Mouse (Mus musculus) kidney, embryonic 16.5 days (tissue): ENCODE measurements around the gene Hsd17b6. TPM values are rescaled to one million over a fixed set of nuclear protein-coding genes. Genes with fewer than 3 reads are reported as not detected.

Experiments used
- ATAC-seq: fragments of 200-750 bp; cut with Nextera tagmentation; 2 replicates; pipeline ENCODE4 v1.8.0; 2017; ENCODE audit warnings: moderate TSS enrichment; ENCODE audit not compliant: low FRiP score, low TSS enrichment
- H3K27ac ChIP-seq: fragments of 300-500 bp; sonication (generic); 2 replicates; pipeline ENCODE4 v1.5.1; 2014; ENCODE audit warnings: low read length
- H3K27me3 ChIP-seq: fragments of 300-500 bp; sonication (generic); 2 replicates; pipeline ENCODE4 v1.6.1; 2014; ENCODE audit warnings: low read length, control low read depth, mixed read lengths; ENCODE audit not compliant: insufficient read depth
- H3K36me3 ChIP-seq: fragments of 300-500 bp; sonication (generic); 2 replicates; pipeline ENCODE4 v1.6.1; 2014; ENCODE audit warnings: low read length, control low read depth, mixed read lengths; ENCODE audit not compliant: insufficient read depth
- H3K4me1 ChIP-seq: fragments of 300-500 bp; sonication (generic); 2 replicates; pipeline ENCODE4 v1.6.1; 2014; ENCODE audit warnings: low read length, control low read depth, mixed read lengths; ENCODE audit not compliant: insufficient read depth
- H3K4me2 ChIP-seq: fragments of 300-500 bp; sonication (generic); replicated peaks from 2 replicates; pipeline ENCODE4 v1.6.1; 2014; ENCODE audit warnings: low read depth, low read length
- H3K4me3 ChIP-seq: fragments of 300-500 bp; sonication (generic); 2 replicates; pipeline ENCODE4 v1.5.1; 2014; ENCODE audit warnings: mild to moderate bottlenecking, low read length
- H3K9ac ChIP-seq: fragments of 300-500 bp; sonication (generic); replicated peaks from 2 replicates; pipeline ENCODE4 v1.6.1; 2014; ENCODE audit warnings: low read length
- H3K9me3 ChIP-seq: fragments of 300-500 bp; sonication (generic); 2 replicates; pipeline ENCODE4 v1.6.1; 2016; ENCODE audit warnings: low read length, control low read depth
- WGBS: fragments of 180-500 bp; shearing (Covaris S2); extraction: QIAGEN DNeasy Blood & Tissue Kit; methylation state at CpG from one replicate; pipeline ENCODE4 v1.1.7; 2014; 5-methylcytosine and 5-hydroxymethylcytosine counted together
- polyA plus RNA-seq: library from polyadenylated mRNA; unstranded; fragments of >200 nt; fragmentation: Nextera tagmentation; extraction: Ambion mirVana; gene quantifications from 2 replicates; pipeline ENCODE4 v1.2.1, GENCODE M21; 2015

Gene Hsd17b6
- polyA plus RNA-seq, 1 experiment from 2014 or later: not detected

- peak; percentile 97 for ATAC-seq
- 3% methylated on average over 31 of the region's 31 CpGs for WGBS
- H3K4me3 ChIP-seq: peak within 1 kb of the TSS; percentile 67
- H3K9me3 ChIP-seq: no peaks in the 10 kb centered on the region
- peaks cover 20% of the 10 kb centered on the region for H3K36me3 ChIP-seq
- peak within 1 kb of the TSS; percentile 58 for H3K4me2 ChIP-seq
- H3K9ac ChIP-seq: peak within 1 kb of the TSS; percentile 74
- peak within 1 kb of the TSS; percentile 57 for H3K27ac ChIP-seq
- no peaks in the 10 kb centered on the region for H3K27me3 ChIP-seq
- peaks cover 5% of the 10 kb centered on the region; the same call in 1 of the 2 replicates for H3K4me1 ChIP-seq
Measured at GRCm38 (mm10) chr10:128015068-128015934, 7.9 kb upstream of the Hsd17b6 start, which contains the start of gene Prim1. Prim1 (plus strand) TSS chr10:128015168.

DNA sequence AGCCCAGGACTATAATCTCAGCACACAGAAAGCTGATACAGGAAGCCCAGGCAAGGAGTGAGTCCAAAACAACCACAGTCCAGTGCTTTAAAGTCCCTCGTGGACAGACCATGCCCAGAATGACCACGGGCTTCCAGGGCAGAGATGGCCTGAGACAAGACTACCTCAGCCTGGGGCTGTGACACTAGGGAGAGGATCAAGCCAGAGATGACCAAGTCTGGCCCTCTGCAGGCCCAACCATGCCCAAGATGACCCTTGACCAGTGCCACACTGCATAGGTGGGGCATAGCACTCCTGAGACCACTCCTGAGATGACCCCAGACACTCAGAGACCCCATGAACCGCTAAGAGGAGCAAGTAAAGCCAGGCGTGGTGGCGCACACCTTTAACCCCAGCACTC lies 2.3 kb upstream of the Hsd17b6 start:
- H3K36me3 ChIP-seq: no peaks in the 10 kb centered on the region
- H3K4me1 ChIP-seq: no peaks in the 10 kb centered on the region
- H3K9ac ChIP-seq: no peak overlapping the region
- H3K4me3 ChIP-seq: no peak overlapping the region
- no peaks in the 10 kb centered on the region for H3K27me3 ChIP-seq
- H3K27ac ChIP-seq: no peak overlapping the region
- WGBS: 74% methylated on average over 5 of the region's 5 CpGs
- H3K9me3 ChIP-seq: no peaks in the 10 kb centered on the region
- H3K4me2 ChIP-seq: no peak overlapping the region
- no peak for ATAC-seq

GRCm38 (mm10) chr10:128008207-128008889 lies 937 bp upstream of the Hsd17b6 start:
- 9% methylated on average over 4 of the region's 4 CpGs for WGBS
- H3K36me3 ChIP-seq: no peaks in the 10 kb centered on the region
- H3K9ac ChIP-seq: no peak overlapping the region
- ATAC-seq: peak; percentile 89
- no peak overlapping the region for H3K27ac ChIP-seq
- no peaks in the 10 kb centered on the region for H3K9me3 ChIP-seq
- no peak overlapping the region for H3K4me2 ChIP-seq
- H3K4me3 ChIP-seq: no peak overlapping the region
- H3K27me3 ChIP-seq: no peaks in the 10 kb centered on the region
- no peaks in the 10 kb centered on the region for H3K4me1 ChIP-seq

DNA sequence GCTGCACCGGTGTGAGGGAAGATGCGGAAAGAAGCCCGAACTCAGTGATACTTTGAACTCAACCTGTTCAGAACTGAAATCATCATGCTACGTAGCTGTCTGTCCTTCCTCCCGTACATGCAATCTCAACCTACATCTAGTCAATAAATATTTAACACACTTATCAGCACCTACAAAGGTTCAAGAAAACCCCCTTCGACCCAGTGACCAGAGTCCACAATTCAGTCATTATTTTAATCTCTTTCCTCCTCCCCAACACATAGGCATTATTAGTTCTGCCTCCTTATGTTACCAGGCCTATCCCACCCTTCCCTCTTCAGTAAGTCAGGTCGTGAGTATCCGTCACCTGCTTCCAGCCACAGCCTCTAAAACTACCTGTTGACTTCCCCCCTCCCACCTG lies 1.9 kb downstream of the Hsd17b6 start:
- Histone ChIP-seq H3K36me3 (no peaks in the 10 kb centered on the region), H3K4me2 (no peak overlapping the region), H3K27me3 (no peaks in the 10 kb centered on the region), H3K4me3 (no peak overlapping the region), H3K9ac (no peak overlapping the region), H3K27ac (no peak overlapping the region), H3K4me1 (no peaks in the 10 kb centered on the region), H3K9me3 (no peaks in the 10 kb centered on the region)
- ATAC-seq: no peak
- 85% methylated on average over 8 of the region's 8 CpGs for WGBS

- Histone ChIP-seq H3K27ac (no peak overlapping the region), H3K4me2 (no peak overlapping the region), H3K9me3 (no peaks in the 10 kb centered on the region), H3K9ac (no peak overlapping the region), H3K27me3 (no peaks in the 10 kb centered on the region), H3K4me1 (no peaks in the 10 kb centered on the region), H3K36me3 (no peaks in the 10 kb centered on the region), H3K4me3 (no peak overlapping the region)
- no peak for ATAC-seq
- WGBS: 64% methylated on average over 10 of the region's 10 CpGs
Measured at GRCm38 (mm10) chr10:128004918-128005317, 2.5 kb downstream of the Hsd17b6 start.

GRCm38 (mm10) chr10:128003281-128003801 lies 4.1 kb downstream of the Hsd17b6 start:
- Histone ChIP-seq H3K4me2 (no peak overlapping the region), H3K36me3 (no peaks in the 10 kb centered on the region), H3K27me3 (no peaks in the 10 kb centered on the region), H3K27ac (no peak overlapping the region), H3K9me3 (no peaks in the 10 kb centered on the region), H3K9ac (no peak overlapping the region), H3K4me1 (no peaks in the 10 kb centered on the region), H3K4me3 (no peak overlapping the region)
- ATAC-seq: no peak
- WGBS: 76% methylated on average over 3 of the region's 3 CpGs

GRCm38 (mm10) chr10:127998260-127998659 lies 9.2 kb downstream of the Hsd17b6 start:
- H3K27ac ChIP-seq: no peak overlapping the region
- no peak overlapping the region for H3K4me3 ChIP-seq
- H3K27me3 ChIP-seq: no peaks in the 10 kb centered on the region
- no peaks in the 10 kb centered on the region for H3K4me1 ChIP-seq
- 100% methylated on average over 1 of the region's 1 CpGs for WGBS
- no peak overlapping the region for H3K4me2 ChIP-seq
- H3K9ac ChIP-seq: no peak overlapping the region
- ATAC-seq: no peak
- 0 out of 2 replicates have a peak, but pooled peaks cover 3% of the 10 kb centered on the region for H3K9me3 ChIP-seq
- H3K36me3 ChIP-seq: no peaks in the 10 kb centered on the region

- Histone ChIP-seq H3K9ac (no peak overlapping the region), H3K27me3 (no peaks in the 10 kb centered on the region), H3K36me3 (no peaks in the 10 kb centered on the region), H3K4me3 (no peak overlapping the region), H3K9me3 (0 out of 2 replicates have a peak, but pooled peaks cover 3% of the 10 kb centered on the region), H3K27ac (no peak overlapping the region), H3K4me2 (no peak overlapping the region), H3K4me1 (no peaks in the 10 kb centered on the region)
- no peak for ATAC-seq
- WGBS: 83% methylated on average over 3 of the region's 3 CpGs
Measured at GRCm38 (mm10) chr10:127996690-127997089, 10.7 kb downstream of the Hsd17b6 start.

DNA sequence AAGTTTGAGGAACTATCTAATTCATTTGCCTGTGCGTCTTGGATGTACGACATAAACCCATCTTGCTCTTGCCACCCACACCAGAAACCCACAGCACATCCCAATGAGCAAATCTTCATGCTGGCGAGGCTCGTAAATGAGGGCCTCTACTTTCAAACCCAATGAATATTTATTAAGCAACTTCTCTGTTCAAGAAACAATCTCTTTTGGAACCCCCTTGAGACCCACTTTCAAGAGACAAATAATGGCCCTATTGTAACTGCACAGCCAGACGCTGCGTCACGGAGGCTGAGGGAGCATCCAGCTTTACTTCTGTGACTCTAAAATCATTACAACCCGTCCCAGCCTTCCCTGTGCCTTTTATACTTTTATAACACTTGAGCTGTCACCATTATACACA lies 21.8 kb downstream of the Hsd17b6 start:
- Histone ChIP-seq H3K9ac (no peak overlapping the region), H3K4me1 (no peaks in the 10 kb centered on the region), H3K4me2 (no peak overlapping the region), H3K27ac (no peak overlapping the region), H3K27me3 (no peaks in the 10 kb centered on the region; the same call in 1 of the 2 replicates), H3K36me3 (no peaks in the 10 kb centered on the region), H3K9me3 (no peaks in the 10 kb centered on the region), H3K4me3 (no peak overlapping the region)
- 70% methylated on average over 8 of the region's 8 CpGs for WGBS
- no peak for ATAC-seq
